Mouse (Mus musculus) heart, postnatal 0 days (tissue): ENCODE results near the gene Xab2.

Experiments used
- CTCF ChIP-seq: IDR thresholded peaks from 2 replicates; pipeline ENCODE4 v1.5.1; 2016; ENCODE audit warnings: antibody characterized with exemption, control low read depth, low read depth
- EP300 ChIP-seq: IDR thresholded peaks from 2 replicates; pipeline ENCODE4 v1.6.1; 2016; ENCODE audit warnings: antibody characterized with exemption, low read depth

- TF ChIP-seq CTCF (no peak), EP300 (no peak)
Measured at GRCm38 (mm10) chr8:3598054-3598453, 23.1 kb downstream of the Xab2 start.
